Mouse (Mus musculus) bone marrow, adult 2 months (tissue): ENCODE results near the gene Rnf149. TPM values are rescaled to one million over a fixed set of nuclear protein-coding genes. Genes with fewer than 3 reads are reported as not detected.
A peak's percentile ranks its signal among the peaks of the same experiment; 100 is the strongest.
"Not testable (repeated sequence)": the region's sequence is repeated elsewhere in the genome, so short reads cannot be mapped to it uniquely, and the experiment has no call there.

Experiments used
- H3K27ac ChIP-seq: fragments of 200-500 bp; 2 replicates; pipeline ENCODE4 v1.5.1; 2012; ENCODE audit warnings: low read depth, mild to moderate bottlenecking, control low read depth, inconsistent platforms, low read length; ENCODE audit not compliant: control insufficient read depth, poor library complexity, insufficient read depth
- H3K4me1 ChIP-seq: fragments of 200-500 bp; 2 replicates; pipeline ENCODE4 v1.6.1; 2011; ENCODE audit warnings: low read length; ENCODE audit not compliant: control insufficient read depth, insufficient read depth
- H3K4me3 ChIP-seq: fragments of 200-500 bp; replicated peaks from 2 replicates; pipeline ENCODE3; 2011; ENCODE audit warnings: mild to moderate bottlenecking, low read depth, low read length, control low read depth; ENCODE audit not compliant: control insufficient read depth
- CTCF ChIP-seq: fragments of 200-500 bp; IDR thresholded peaks from 2 replicates; pipeline ENCODE4 v1.5.1; 2011; ENCODE audit warnings: low read length, control low read depth; ENCODE audit not compliant: control insufficient read depth, insufficient read depth
- POLR2A ChIP-seq: fragments of 200-500 bp; IDR thresholded peaks from 2 replicates; pipeline ENCODE4 v1.6.1; 2011; ENCODE audit warnings: low read depth, mild to moderate bottlenecking, control low read depth, low read length, borderline replicate concordance; ENCODE audit not compliant: control insufficient read depth
- WGBS: fragments of 180-500 bp; shearing (Covaris S2); methylation state at CpG from one replicate; pipeline ENCODE4 v1.1.7; 2018; 5-methylcytosine and 5-hydroxymethylcytosine counted together
- polyA plus RNA-seq: library from polyadenylated mRNA; stranded (reverse); fragments of >200 nt; gene quantifications from 2 replicates; pipeline ENCODE4 v1.2.4, GENCODE M21; 2011; ENCODE audit warnings: low replicate concordance; ENCODE audit not compliant: missing spikeins, insufficient read depth, insufficient read length

The Rnf149 gene
- polyA plus RNA-seq, 1 experiment, result 12.8 TPM

DNA sequence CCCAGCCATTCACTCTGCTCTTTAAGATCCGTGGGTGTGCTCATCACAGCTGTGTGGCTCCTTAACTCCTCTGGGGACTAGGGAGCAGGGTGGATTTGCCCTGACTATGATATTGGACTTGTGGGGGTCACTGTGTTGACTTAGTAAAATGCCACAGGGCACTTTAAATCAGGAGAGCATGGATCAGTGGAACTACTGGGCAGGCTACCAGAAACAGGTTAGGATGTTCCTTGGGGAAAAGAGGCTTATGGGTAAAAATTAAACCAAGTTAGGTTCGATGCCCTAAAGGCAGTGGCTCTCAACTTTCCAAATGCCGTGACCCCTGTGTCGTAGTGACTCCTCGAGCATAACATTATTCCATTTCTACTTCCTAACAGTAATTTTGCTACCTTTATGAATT lies 35.3 kb upstream of the Rnf149 start:
- Histone ChIP-seq H3K27ac (no peak overlapping the region), H3K4me1 (no peaks in the 10 kb centered on the region; the same call in 1 of the 2 replicates), H3K4me3 (no peak overlapping the region)
- 81% methylated on average over 5 of the region's 5 CpGs for WGBS
- TF ChIP-seq POLR2A (no peak), CTCF (no peak)

DNA sequence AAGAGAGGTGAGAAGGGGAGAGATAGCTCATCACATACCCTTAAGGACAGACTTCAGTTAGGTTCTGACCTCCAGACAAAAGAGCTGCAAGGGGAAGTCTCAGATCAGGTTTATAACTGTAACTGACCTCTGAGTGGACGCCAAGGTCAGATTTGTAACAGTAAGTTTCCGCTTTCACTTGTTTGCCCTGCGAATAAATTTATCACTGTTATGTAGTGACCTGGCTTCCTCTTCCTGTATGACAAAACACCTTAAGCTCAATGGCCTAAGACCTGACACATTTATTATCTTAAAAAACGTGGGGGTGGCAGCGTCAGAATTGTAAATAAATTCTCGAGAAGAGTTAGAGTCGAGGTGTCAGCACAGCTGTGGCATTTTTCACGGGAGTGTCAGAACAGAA lies 31.3 kb upstream of the Rnf149 start:
- Histone ChIP-seq H3K4me3 (no peak overlapping the region), H3K4me1 (peaks cover 1% of the 10 kb centered on the region; the same call in 1 of the 2 replicates), H3K27ac (peak overlapping the region; percentile 35; the same call in 1 of the 2 replicates)
- TF ChIP-seq CTCF, result no peak
- TF ChIP-seq POLR2A, result no peak
- 15% methylated on average over 8 of the region's 8 CpGs for WGBS

DNA sequence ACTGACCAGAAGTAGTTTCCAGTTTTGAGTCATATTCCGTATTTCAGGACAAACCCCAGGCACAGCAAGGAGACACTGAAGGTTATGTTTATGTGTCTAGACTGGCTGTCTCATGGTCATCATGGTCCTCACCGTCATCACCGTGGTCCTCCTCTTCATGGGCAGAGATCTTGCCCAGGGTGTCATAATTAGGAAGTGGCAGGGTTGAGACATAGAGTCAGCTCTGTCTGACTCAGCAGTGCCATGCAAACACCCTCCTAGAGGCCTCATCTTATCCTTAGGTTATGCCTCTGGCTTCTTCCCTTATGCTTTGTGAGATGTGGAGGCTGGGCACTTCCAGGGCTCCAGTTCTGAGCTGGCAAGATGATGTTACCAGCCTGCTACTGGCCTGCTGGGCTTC lies 25.3 kb upstream of the Rnf149 start:
- TF ChIP-seq CTCF (no peak), POLR2A (no peak)
- H3K4me3 ChIP-seq, result no peak overlapping the region
- WGBS, result 51% methylated on average over 3 of the region's 3 CpGs
- peak overlapping the region; percentile 76 for H3K27ac ChIP-seq
- peaks cover 6% of the 10 kb centered on the region; the same call in 1 of the 2 replicates for H3K4me1 ChIP-seq

DNA sequence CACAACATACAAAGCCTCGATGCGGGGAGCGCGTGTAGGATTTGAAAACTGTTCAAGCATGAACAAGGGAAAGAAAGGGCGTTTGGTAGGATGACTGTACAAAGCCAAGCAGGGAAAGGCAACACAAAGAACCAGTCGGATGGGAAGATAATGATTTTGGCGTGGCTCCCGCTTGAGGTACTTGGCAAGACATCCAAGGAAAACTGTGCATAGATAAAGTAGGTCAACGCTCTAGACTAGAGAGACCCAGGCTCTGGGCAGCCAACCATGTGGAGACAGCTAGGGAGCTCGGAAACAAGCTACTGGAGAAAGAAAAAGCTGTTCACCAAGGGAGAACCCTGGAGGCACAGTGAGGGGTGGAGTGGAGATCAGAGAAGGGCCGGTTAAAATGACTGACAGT lies 21.5 kb upstream of the Rnf149 start:
- Histone ChIP-seq H3K4me1 (peaks cover 5% of the 10 kb centered on the region; the same call in 1 of the 2 replicates), H3K27ac (no peak overlapping the region), H3K4me3 (no peak overlapping the region)
- TF ChIP-seq CTCF, result no peak
- TF ChIP-seq POLR2A, result no peak
- 88% methylated on average over 11 of the region's 11 CpGs for WGBS

DNA sequence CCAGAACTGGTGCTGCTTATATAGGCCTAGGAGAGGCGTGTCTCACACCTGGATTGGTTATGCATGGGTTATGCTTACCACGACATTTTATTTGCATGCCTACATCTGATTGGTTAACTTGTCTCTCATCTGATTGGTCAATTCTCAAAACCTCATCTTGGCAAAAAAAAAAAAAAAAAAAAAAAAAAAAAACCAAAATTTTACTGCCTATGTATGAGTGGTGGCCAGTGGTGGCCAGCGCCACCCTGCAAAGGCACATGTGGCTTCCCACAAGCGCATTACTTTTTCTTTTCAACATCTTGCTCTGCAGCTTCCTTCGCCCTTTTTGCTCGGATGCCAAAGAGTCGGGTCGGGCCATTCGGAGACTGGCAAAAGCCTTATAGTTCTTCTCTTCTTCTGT lies 19.9 kb upstream of the Rnf149 start:
- WGBS, result 88% methylated on average over 9 of the region's 9 CpGs
- not testable (repeated sequence) for H3K27ac ChIP-seq, H3K4me3 ChIP-seq, H3K4me1 ChIP-seq

DNA sequence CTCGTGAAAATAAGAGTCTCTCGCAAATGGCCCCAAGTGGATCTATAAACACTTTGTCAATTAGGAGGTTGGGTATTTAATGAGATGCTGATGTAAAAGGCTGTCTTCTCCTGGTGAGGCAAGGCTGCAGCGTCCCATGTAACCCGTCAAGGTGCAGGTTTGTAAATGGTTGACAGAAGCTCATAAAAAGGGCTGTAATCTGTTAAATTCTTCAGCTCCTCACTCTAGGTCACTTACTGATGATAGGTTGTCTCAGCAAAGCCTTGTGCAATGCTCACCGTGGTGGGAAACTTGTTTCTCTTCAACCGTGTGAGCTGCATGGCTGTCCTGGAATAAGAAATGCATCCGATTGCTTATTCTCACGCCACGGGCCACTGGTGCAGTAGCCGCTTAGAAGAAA lies 16.6 kb upstream of the Rnf149 start:
- H3K4me3 ChIP-seq, result no peak overlapping the region
- H3K4me1 ChIP-seq, result no peaks in the 10 kb centered on the region; the same call in 1 of the 2 replicates
- TF ChIP-seq POLR2A (no peak), CTCF (no peak)
- no peak overlapping the region for H3K27ac ChIP-seq
- 80% methylated on average over 10 of the region's 10 CpGs for WGBS

DNA sequence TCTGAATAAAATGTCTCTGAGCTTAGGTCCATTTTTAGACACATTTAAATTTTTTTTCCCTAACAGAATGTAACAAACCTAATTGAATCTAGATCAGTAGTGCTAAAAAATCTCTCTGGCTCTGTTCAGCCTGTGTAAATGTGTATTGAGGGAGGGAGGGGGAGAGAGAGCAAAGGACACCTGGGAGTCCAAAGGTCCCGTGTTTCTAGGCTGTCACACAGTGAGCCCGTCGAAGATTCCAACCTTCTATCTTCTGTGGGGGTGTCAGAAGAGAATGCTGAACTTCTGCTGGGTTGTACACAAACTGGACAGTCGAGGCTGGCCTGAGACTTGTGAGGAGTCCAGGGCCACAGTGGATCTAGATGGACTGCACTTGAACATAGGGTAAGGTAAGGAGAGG lies 14.9 kb upstream of the Rnf149 start:
- Histone ChIP-seq H3K4me1 (no peaks in the 10 kb centered on the region; the same call in 1 of the 2 replicates), H3K4me3 (no peak overlapping the region), H3K27ac (no peak overlapping the region)
- TF ChIP-seq CTCF (no peak), POLR2A (no peak)
- 88% methylated on average over 4 of the region's 4 CpGs for WGBS

DNA sequence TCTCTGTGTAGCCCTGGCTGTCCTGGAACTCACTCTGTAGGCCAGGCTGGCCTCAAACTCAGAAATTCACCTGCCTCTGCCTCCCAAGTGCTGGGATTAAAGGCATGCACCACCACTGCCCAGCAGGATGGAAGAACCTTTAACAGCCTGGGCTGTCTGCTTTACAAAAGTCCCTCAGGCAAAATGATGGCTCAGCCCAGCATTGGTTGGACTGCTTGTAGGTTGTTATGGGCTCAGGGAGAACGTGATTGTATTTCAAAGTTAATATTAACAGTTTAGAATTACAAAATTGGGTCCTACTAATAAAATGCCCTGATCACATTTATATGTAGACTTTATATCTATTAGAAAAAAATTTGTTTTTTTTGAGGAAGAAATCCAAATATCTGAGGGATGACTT lies 14.4 kb upstream of the Rnf149 start:
- H3K4me1 ChIP-seq, H3K4me3 ChIP-seq, H3K27ac ChIP-seq: not testable (repeated sequence)
- 75% methylated on average over 1 of the region's 1 CpGs for WGBS

DNA sequence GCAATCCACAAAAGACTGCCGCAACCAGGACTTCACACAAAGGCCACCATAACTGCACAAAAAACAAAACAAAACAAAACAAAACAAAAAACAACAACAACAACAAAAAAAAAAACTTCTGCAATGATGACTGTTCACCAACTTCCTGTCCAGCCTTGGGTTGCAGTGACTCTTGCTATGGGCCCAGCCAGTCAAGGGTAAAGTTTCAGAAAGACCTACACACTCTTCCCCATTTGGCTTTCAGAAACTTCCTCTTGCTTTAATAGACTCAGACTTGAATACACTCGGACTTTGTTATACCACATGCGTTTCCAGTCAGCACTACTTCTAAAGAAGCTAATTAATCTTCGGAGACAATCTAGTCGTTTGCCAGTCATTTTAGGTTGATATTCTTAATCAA lies 13.0 kb upstream of the Rnf149 start:
- H3K27ac ChIP-seq, result no peak overlapping the region
- TF ChIP-seq POLR2A (no peak), CTCF (no peak)
- H3K4me3 ChIP-seq, result no peak overlapping the region
- WGBS, result 26% methylated on average over 5 of the region's 5 CpGs
- H3K4me1 ChIP-seq, result no peaks in the 10 kb centered on the region; the same call in 1 of the 2 replicates
